Mouse (Mus musculus) CH12.LX (cell line): ENCODE measurements around the gene Abca7. TPM values are rescaled to one million over a fixed set of nuclear protein-coding genes. Genes with fewer than 3 reads are reported as not detected.

Experiments used
- DNase-seq: peaks from one replicate; pipeline ENCODE4 v3.0.0-alpha.2; 2013; ENCODE audit errors: extremely low read depth
- H3K27ac ChIP-seq: 2 replicates; pipeline ENCODE4 v1.5.1; 2012; ENCODE audit warnings: low read depth, mild to moderate bottlenecking, control low read depth, moderate library complexity; ENCODE audit not compliant: insufficient read depth
- H3K27me3 ChIP-seq: replicated peaks from 2 replicates; pipeline ENCODE3; 2012; ENCODE audit warnings: inconsistent platforms
- H3K36me3 ChIP-seq, 2 experiments: replicated peaks in 1 of 2; 2 replicates each; pipeline versions ENCODE3 to v1.6.1; 2012; ENCODE audit warnings: inconsistent platforms in 1 of 2, low read length in 1 of 2, mild to moderate bottlenecking in 1 of 2, mixed read lengths in 1 of 2, moderate library complexity in 1 of 2; ENCODE audit not compliant: control insufficient read depth in 1 of 2, insufficient read depth in 1 of 2
- H3K4me1 ChIP-seq, 2 experiments: 2 replicates each; pipeline ENCODE4 v1.6.1; 2012; ENCODE audit warnings: inconsistent platforms in 1 of 2, moderate library complexity in 1 of 2; ENCODE audit not compliant: insufficient read depth in 2 of 2, control insufficient read depth in 1 of 2
- H3K4me2 ChIP-seq: 2 replicates; pipeline ENCODE4 v1.6.1; 2012; ENCODE audit warnings: low read depth, mild to moderate bottlenecking, control low read depth; ENCODE audit not compliant: poor library complexity, insufficient read depth, severe bottlenecking
- H3K4me3 ChIP-seq, 3 experiments: fragments of 150-350 bp in 1 of 3; sonication (generic) in 1 of 3; replicated peaks in 1 of 3; 2 replicates each; pipeline versions ENCODE3 to v1.5.1; 2011 to 2012; ENCODE audit warnings: low read depth in 2 of 3, low read length in 2 of 3, mild to moderate bottlenecking in 2 of 3, moderate library complexity in 2 of 3, control low read depth in 1 of 3, improper control_type of control experiment in 1 of 3, inconsistent platforms in 1 of 3, mixed read lengths in 1 of 3; ENCODE audit not compliant: poor library complexity in 1 of 3
- H3K79me2 ChIP-seq: replicated peaks from 2 replicates; pipeline ENCODE4 v1.6.1; 2012; ENCODE audit warnings: mild to moderate bottlenecking, moderate library complexity; ENCODE audit not compliant: control insufficient read depth, poor library complexity, insufficient read depth, severe bottlenecking; ENCODE audit errors: extremely low read depth
- H3K9ac ChIP-seq: 2 replicates; pipeline ENCODE4 v1.6.1; 2012; ENCODE audit warnings: low read depth, mild to moderate bottlenecking, control low read depth, moderate library complexity; ENCODE audit not compliant: insufficient read depth
- H3K9me3 ChIP-seq: replicated peaks from 2 replicates; pipeline ENCODE3; 2012; ENCODE audit warnings: low read length, inconsistent platforms, mixed read lengths
- CTCF ChIP-seq, 2 experiments: IDR thresholded peaks in 1 of 2; conservative IDR thresholded peaks in 1 of 2; 2 replicates each; pipeline ENCODE4 v1.5.1; 2011 to 2012; ENCODE audit warnings: low read depth in 2 of 2, low read length in 2 of 2, improper control_type of control experiment in 1 of 2, inconsistent platforms in 1 of 2, mild to moderate bottlenecking in 1 of 2, moderate library complexity in 1 of 2
- ELF1 ChIP-seq: IDR thresholded peaks from 2 replicates; pipeline ENCODE4 v1.6.1; 2014; ENCODE audit warnings: low read depth, mild to moderate bottlenecking, inconsistent platforms, low read length, improper control_type of control experiment
- GABPA ChIP-seq: IDR thresholded peaks from 2 replicates; pipeline ENCODE4 v1.6.1; 2012; ENCODE audit warnings: low read depth, low read length, improper control_type of control experiment, inconsistent platforms; ENCODE audit not compliant: insufficient replicate concordance
- HCFC1 ChIP-seq: IDR thresholded peaks from 2 replicates; pipeline ENCODE4 v1.6.1; 2012; ENCODE audit warnings: low read depth, mild to moderate bottlenecking, inconsistent platforms, low read length, improper control_type of control experiment
- JUND ChIP-seq: conservative IDR thresholded peaks from 2 replicates; pipeline ENCODE4 v1.6.1; 2011; ENCODE audit warnings: low read depth, low read length, improper control_type of control experiment
- MAFK ChIP-seq: IDR thresholded peaks from 2 replicates; pipeline ENCODE4 v1.6.1; 2011; ENCODE audit warnings: low read length, improper control_type of control experiment; ENCODE audit not compliant: insufficient replicate concordance
- MAZ ChIP-seq: IDR thresholded peaks from 2 replicates; pipeline ENCODE4 v1.6.1; 2012; ENCODE audit warnings: low read depth, mild to moderate bottlenecking, inconsistent platforms, low read length, improper control_type of control experiment, moderate library complexity
- MEF2A ChIP-seq: IDR thresholded peaks from 2 replicates; pipeline ENCODE4 v1.6.1; 2014; ENCODE audit warnings: low read depth, mild to moderate bottlenecking, inconsistent platforms, low read length, improper control_type of control experiment, borderline replicate concordance
- MXI1 ChIP-seq: IDR thresholded peaks from 2 replicates; pipeline ENCODE4 v1.6.1; 2011; ENCODE audit warnings: mild to moderate bottlenecking, low read depth, low read length, improper control_type of control experiment
- MYC ChIP-seq: IDR thresholded peaks from 2 replicates; pipeline ENCODE4 v1.6.1; 2011; ENCODE audit warnings: low read depth, mild to moderate bottlenecking, improper control_type of control experiment, low read length
- PAX5 ChIP-seq: IDR thresholded peaks from 2 replicates; pipeline ENCODE4 v1.6.1; 2012; ENCODE audit warnings: low read length, inconsistent platforms, mixed read lengths
- POLR2A ChIP-seq: IDR thresholded peaks from 2 replicates; pipeline ENCODE4 v1.6.1; 2011; ENCODE audit warnings: low read depth, mild to moderate bottlenecking, improper control_type of control experiment, low read length
- RAD21 ChIP-seq: IDR thresholded peaks from 2 replicates; pipeline ENCODE4 v1.6.1; 2011; ENCODE audit warnings: low read depth, mild to moderate bottlenecking, low read length, improper control_type of control experiment, moderate library complexity
- SIN3A ChIP-seq: IDR thresholded peaks from 2 replicates; pipeline ENCODE4 v1.6.1; 2012; ENCODE audit warnings: low read length, improper control_type of control experiment, inconsistent platforms
- TBP ChIP-seq: conservative IDR thresholded peaks from 2 replicates; pipeline ENCODE4 v1.6.1; 2011; ENCODE audit warnings: low read depth, low read length, improper control_type of control experiment
- TCF12 ChIP-seq: IDR thresholded peaks from 2 replicates; pipeline ENCODE4 v1.6.1; 2014; ENCODE audit warnings: low read depth, mild to moderate bottlenecking, inconsistent platforms, low read length, improper control_type of control experiment
- UBTF ChIP-seq: IDR thresholded peaks from 2 replicates; pipeline ENCODE4 v1.6.1; 2012; ENCODE audit warnings: low read depth, mild to moderate bottlenecking, inconsistent platforms, low read length, improper control_type of control experiment, moderate library complexity
- USF2 ChIP-seq: conservative IDR thresholded peaks from 2 replicates; pipeline ENCODE4 v1.6.1; 2011; ENCODE audit warnings: low read depth, low read length, improper control_type of control experiment
- ZKSCAN1 ChIP-seq: IDR thresholded peaks from 2 replicates; pipeline ENCODE4 v1.6.1; 2012; ENCODE audit warnings: low read depth, inconsistent platforms, low read length, improper control_type of control experiment, borderline replicate concordance
- ZMIZ1 ChIP-seq: IDR thresholded peaks from 2 replicates; pipeline ENCODE4 v1.6.1; 2012; ENCODE audit warnings: low read depth, mild to moderate bottlenecking, inconsistent platforms, low read length, improper control_type of control experiment
- ZNF384 ChIP-seq: IDR thresholded peaks from 2 replicates; pipeline ENCODE4 v1.6.1; 2012; ENCODE audit warnings: low read depth, low read length, improper control_type of control experiment, inconsistent platforms
- dilution Hi-C: fragments of 300-500 bp; cut with MboI; formaldehyde crosslinking; loops from 2 replicates; pipeline ENCODE4 v1.14.3; 2020; ENCODE audit warnings: low sequenced_read_pairs; ENCODE audit not compliant: extremely low pct_unique_long_range_greater_than_20kb, extremely low pct_ligation_motif_present
- in situ Hi-C: fragments of 300-500 bp; cut with MboI; formaldehyde crosslinking; loops from 3 replicates; pipeline ENCODE4 v1.14.3; 2019; ENCODE audit warnings: low sequenced_read_pairs, low pct_ligation_motif_present, low pct_unique_long_range_greater_than_20kb, mixed read lengths
- polyA plus RNA-seq: library from polyadenylated mRNA; unstranded; fragments of >175 nt; gene quantifications from 2 replicates; pipeline ENCODE4 v1.2.1, GENCODE M21; 2012; ENCODE audit warnings: low read depth; ENCODE audit not compliant: insufficient read length
- total RNA-seq, 2 experiments: library from RNA; depleted of rRNA; stranded (reverse); fragments of 300-350 nt in 1 of 2; fragments of >200 nt in 1 of 2; gene quantifications; 2 replicates each; pipeline ENCODE4 v1.2.3; 2012 to 2014

The Abca7 gene
- total and polyA plus RNA-seq, 3 experiments, result 2.3 to 7.0 (median 6.1) TPM

DNA sequence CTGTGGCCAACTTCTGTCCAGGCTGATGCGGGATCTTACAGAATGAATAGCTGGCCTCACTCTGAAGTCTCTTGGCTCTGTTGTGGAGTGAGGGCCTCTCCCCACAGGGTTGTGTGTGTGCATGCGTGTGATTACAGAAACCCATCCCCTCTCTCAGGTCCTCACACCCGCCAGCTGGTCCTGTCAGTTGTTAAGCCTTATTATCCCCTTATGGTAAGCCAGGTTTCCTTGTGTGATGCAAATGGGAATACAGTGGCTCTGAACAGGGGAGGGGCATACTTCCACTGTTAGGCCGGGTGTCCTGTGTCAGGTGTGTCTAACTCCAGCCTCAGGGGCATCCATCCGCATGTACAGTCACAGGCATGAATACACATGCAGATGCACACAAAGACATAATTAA, 49.5 kb downstream of the Abca7 start:
- TF ChIP-seq POLR2A, result no peak
- TF ChIP-seq MAZ, result no peak
- TF ChIP-seq TBP, result no peak
- TF ChIP-seq PAX5, result no peak
- no peak for TF ChIP-seq MYC
- TF ChIP-seq JUND, result no peak
- TF ChIP-seq MEF2A, result no peak
- TF ChIP-seq CTCF (conservative IDR thresholded peaks at IDR 0.05 in 1 of 2, IDR thresholded peaks at IDR 0.05 in 1 of 2; ENCODE audit: low read depth in 2 of 2, low read length in 2 of 2), result no peak
- no peak for TF ChIP-seq USF2
- TF ChIP-seq MXI1, result no peak
- no peak for TF ChIP-seq HCFC1
- no peak for TF ChIP-seq SIN3A
- no peak for TF ChIP-seq ZKSCAN1
- no peak for TF ChIP-seq ZMIZ1
- no peak for TF ChIP-seq RAD21
- no peak for TF ChIP-seq GABPA
- TF ChIP-seq UBTF, result no peak
- Histone ChIP-seq H3K4me3 (no peak overlapping the region), H3K4me1 (peaks cover 5 to 35% of the 10 kb centered on the region in 2 experiments), H3K4me2 (no peak overlapping the region), H3K27me3 (no peaks in the 10 kb centered on the region), H3K9me3 (no peaks in the 10 kb centered on the region), H3K36me3 (no peaks in the 10 kb centered on the region), H3K9ac (no peak overlapping the region), H3K27ac (no peak overlapping the region), H3K79me2 (no peaks in the 10 kb centered on the region)
- dilution Hi-C loops (no loop called here), in situ Hi-C loops (no loop called here)
- no peak for DNase-seq

DNA sequence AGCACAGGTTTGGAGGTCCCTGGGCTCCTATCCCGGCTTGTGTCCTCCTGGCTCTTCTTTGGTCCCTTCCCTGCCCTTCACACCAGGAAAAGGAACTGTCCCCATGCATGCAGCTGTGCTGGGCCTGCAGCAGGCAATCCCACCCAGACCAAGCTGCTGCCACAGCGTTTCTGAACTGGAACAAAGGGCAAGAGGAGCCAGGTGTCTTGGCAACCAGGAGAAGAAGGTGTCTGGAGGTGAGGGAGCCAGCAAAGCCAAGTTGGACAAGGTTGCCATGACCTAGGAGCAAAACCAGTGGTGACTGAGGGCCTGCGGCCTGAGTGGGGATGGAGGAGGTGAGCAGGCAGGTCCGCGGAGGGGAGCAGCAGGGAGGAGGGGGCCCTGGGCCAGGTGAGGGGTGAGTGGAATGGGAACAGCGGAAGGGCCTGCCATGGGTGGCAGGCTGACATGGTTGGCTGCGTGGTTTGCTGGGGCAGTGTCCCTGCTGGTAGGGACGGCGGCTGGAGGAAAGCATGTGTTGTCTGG, 50.8 kb downstream of the Abca7 start, which contains the start of gene Gpx4:
Gpx4 (plus strand) TSS at position 126 of the 525 bp plus-strand sequence.
- Histone ChIP-seq H3K4me2 (no peak within 1 kb of the TSS), H3K36me3 (no peaks in the 10 kb centered on the region), H3K9me3 (no peaks in the 10 kb centered on the region), H3K4me1 (peaks cover 9 to 48% of the 10 kb centered on the region in 2 experiments), H3K79me2 (no peaks in the 10 kb centered on the region)
- dilution Hi-C loops (no loop called here), in situ Hi-C loops (no loop called here)
- TF ChIP-seq TCF12 (no peak), USF2 (no peak), MXI1 (no peak), GABPA (no peak), MAFK (no peak), RAD21 (no peak), ELF1 (no peak), CTCF (conservative IDR thresholded peaks at IDR 0.05 in 1 of 2, IDR thresholded peaks at IDR 0.05 in 1 of 2; ENCODE audit: low read depth in 2 of 2, low read length in 2 of 2) (no peak), MAZ (no peak), ZNF384 (no peak)
- TF ChIP-seq, all 38 proteins: peak for 0
- DNase-seq, result no peak
- H3K27me3 ChIP-seq, result no peaks in the 10 kb centered on the region
- no peak within 1 kb of the TSS for H3K9ac ChIP-seq
- H3K4me3 ChIP-seq, result no peak within 1 kb of the TSS
- no peak within 1 kb of the TSS for H3K27ac ChIP-seq
